Mouse (Mus musculus) forebrain, embryonic 13.5 days (tissue): ENCODE results near the gene Ndufv3. TPM values are rescaled to one million over a fixed set of nuclear protein-coding genes. Genes with fewer than 3 reads are reported as not detected.
"Not testable (repeated sequence)": the region's sequence is repeated elsewhere in the genome, so short reads cannot be mapped to it uniquely, and the experiment has no call there.

Experiments used
- ATAC-seq: fragments of 200-750 bp; cut with Nextera tagmentation; 2 replicates; pipeline ENCODE4 v1.8.0; 2017
- H3K27ac ChIP-seq: fragments of 300-500 bp; sonication (generic); 2 replicates; pipeline ENCODE4 v1.5.1; 2015; ENCODE audit warnings: inconsistent platforms, mild to moderate bottlenecking, moderate library complexity
- H3K27me3 ChIP-seq: fragments of 300-500 bp; sonication (generic); 2 replicates; pipeline ENCODE4 v1.6.1; 2015; ENCODE audit warnings: mild to moderate bottlenecking, inconsistent platforms
- H3K36me3 ChIP-seq: fragments of 300-500 bp; sonication (generic); 2 replicates; pipeline ENCODE4 v1.6.1; 2015; ENCODE audit warnings: mild to moderate bottlenecking, inconsistent platforms; ENCODE audit not compliant: poor library complexity, severe bottlenecking
- H3K4me1 ChIP-seq: fragments of 300-500 bp; sonication (generic); 2 replicates; pipeline ENCODE4 v1.6.1; 2015; ENCODE audit warnings: inconsistent platforms
- H3K4me2 ChIP-seq: fragments of 300-500 bp; sonication (generic); 2 replicates; pipeline ENCODE4 v1.6.1; 2015; ENCODE audit warnings: inconsistent platforms, mild to moderate bottlenecking, moderate library complexity
- H3K4me3 ChIP-seq: fragments of 300-500 bp; sonication (generic); 2 replicates; pipeline ENCODE4 v1.5.1; 2015; ENCODE audit warnings: mild to moderate bottlenecking, inconsistent platforms
- H3K9ac ChIP-seq: fragments of 300-500 bp; sonication (generic); 2 replicates; pipeline ENCODE4 v1.6.1; 2015; ENCODE audit warnings: mild to moderate bottlenecking, inconsistent platforms
- H3K9me3 ChIP-seq: fragments of 300-500 bp; sonication (generic); replicated peaks from 2 replicates; pipeline ENCODE4 v1.6.1; 2016; ENCODE audit warnings: inconsistent platforms
- WGBS: fragments of 180-500 bp; shearing (Covaris S2); methylation state at CpG from one replicate; pipeline ENCODE4 v1.1.7; 2015; 5-methylcytosine and 5-hydroxymethylcytosine counted together
- polyA plus RNA-seq: library from polyadenylated mRNA; unstranded; fragments of >200 nt; fragmentation: Nextera tagmentation; extraction: Ambion mirVana; gene quantifications from 2 replicates; pipeline ENCODE4 v1.2.1, GENCODE M21; 2015

The Ndufv3 gene
- polyA plus RNA-seq, 1 experiment from 2014 or later = 354 TPM

DNA sequence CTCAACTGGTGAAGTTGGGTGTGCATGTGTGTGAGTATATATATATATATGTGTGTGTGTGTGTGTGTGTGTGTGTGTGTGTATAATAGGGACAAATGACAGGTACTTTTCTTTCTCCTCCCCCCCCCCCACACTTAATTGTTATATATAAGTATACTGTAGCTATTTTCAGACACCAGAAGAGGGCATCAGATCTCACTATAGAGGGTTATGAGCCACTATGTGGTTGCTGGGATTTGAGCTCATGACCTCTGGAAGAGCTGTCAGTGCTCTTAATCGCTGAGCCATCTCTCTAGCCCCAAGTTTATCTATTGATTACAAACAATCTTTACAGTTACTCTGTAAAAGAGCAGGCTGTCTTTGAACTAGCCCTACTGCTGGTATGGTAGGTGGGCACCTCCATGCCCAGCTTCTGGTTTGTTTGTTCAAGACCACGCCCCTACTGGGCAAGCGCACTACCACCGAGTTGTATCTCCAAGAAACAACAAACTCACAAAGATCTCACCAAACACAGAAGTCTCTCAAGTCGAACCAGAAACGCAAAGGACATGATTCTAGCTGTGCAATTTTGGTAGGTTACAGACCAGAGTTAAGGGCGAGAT, 470 bp upstream of the Ndufv3 start:
- ATAC-seq = peak; percentile 65
- Histone ChIP-seq H3K4me1 (peaks cover 23% of the 10 kb centered on the region), H3K4me3 (peak overlapping the region; percentile 72), H3K27me3 (no peaks in the 10 kb centered on the region), H3K27ac (no peak overlapping the region), H3K9me3 (no peaks in the 10 kb centered on the region), H3K36me3 (peaks cover 15% of the 10 kb centered on the region), H3K4me2 (peak overlapping the region; percentile 77), H3K9ac (peak overlapping the region; percentile 76)
- WGBS = 2% methylated on average over 7 of the region's 7 CpGs

- ATAC-seq = peak; percentile 20; the same call in 1 of the 2 replicates
- H3K4me2 ChIP-seq = peak overlapping the region; percentile 77
- WGBS = 14% methylated on average over 3 of the region's 3 CpGs
- no peaks in the 10 kb centered on the region for H3K27me3 ChIP-seq
- H3K27ac ChIP-seq = peak overlapping the region; percentile 78
- peak overlapping the region; percentile 76; the same call in 1 of the 2 replicates for H3K9ac ChIP-seq
- H3K4me3 ChIP-seq = peak overlapping the region; percentile 72
- peaks cover 23% of the 10 kb centered on the region for H3K4me1 ChIP-seq
- peaks cover 23% of the 10 kb centered on the region for H3K36me3 ChIP-seq
- H3K9me3 ChIP-seq = no peaks in the 10 kb centered on the region
Measured at GRCm38 (mm10) chr17:31520895-31521294, 980 bp downstream of the Ndufv3 start.

- 81% methylated on average over 6 of the region's 6 CpGs for WGBS
- Histone ChIP-seq H3K4me1 (peaks cover 23% of the 10 kb centered on the region), H3K4me3 (no peak overlapping the region), H3K9ac (no peak overlapping the region), H3K27ac (peak overlapping the region; percentile 78), H3K36me3 (peaks cover 27% of the 10 kb centered on the region), H3K9me3 (no peaks in the 10 kb centered on the region), H3K4me2 (peak overlapping the region; percentile 77; the same call in 1 of the 2 replicates), H3K27me3 (no peaks in the 10 kb centered on the region)
- no peak for ATAC-seq
Measured at GRCm38 (mm10) chr17:31521948-31522347, 2.0 kb downstream of the Ndufv3 start.

- Histone ChIP-seq H3K9me3 (no peaks in the 10 kb centered on the region), H3K4me3 (no peak overlapping the region), H3K27me3 (no peaks in the 10 kb centered on the region), H3K27ac (no peak overlapping the region), H3K4me2 (no peak overlapping the region), H3K9ac (no peak overlapping the region), H3K4me1 (peaks cover 27% of the 10 kb centered on the region), H3K36me3 (peaks cover 49% of the 10 kb centered on the region)
- WGBS = 96% methylated on average over 4 of the region's 4 CpGs
- no peak for ATAC-seq
Measured at GRCm38 (mm10) chr17:31525114-31525513, 5.2 kb downstream of the Ndufv3 start.

GRCm38 (mm10) chr17:31525816-31526215, 5.9 kb downstream of the Ndufv3 start:
- ATAC-seq = no peak
- Histone ChIP-seq H3K4me1 (peaks cover 22% of the 10 kb centered on the region), H3K27ac (no peak overlapping the region), H3K9ac (no peak overlapping the region), H3K27me3 (no peaks in the 10 kb centered on the region), H3K9me3 (no peaks in the 10 kb centered on the region), H3K4me2 (no peak overlapping the region), H3K36me3 (peaks cover 53% of the 10 kb centered on the region), H3K4me3 (no peak overlapping the region)
- 100% methylated on average over 3 of the region's 3 CpGs for WGBS

DNA sequence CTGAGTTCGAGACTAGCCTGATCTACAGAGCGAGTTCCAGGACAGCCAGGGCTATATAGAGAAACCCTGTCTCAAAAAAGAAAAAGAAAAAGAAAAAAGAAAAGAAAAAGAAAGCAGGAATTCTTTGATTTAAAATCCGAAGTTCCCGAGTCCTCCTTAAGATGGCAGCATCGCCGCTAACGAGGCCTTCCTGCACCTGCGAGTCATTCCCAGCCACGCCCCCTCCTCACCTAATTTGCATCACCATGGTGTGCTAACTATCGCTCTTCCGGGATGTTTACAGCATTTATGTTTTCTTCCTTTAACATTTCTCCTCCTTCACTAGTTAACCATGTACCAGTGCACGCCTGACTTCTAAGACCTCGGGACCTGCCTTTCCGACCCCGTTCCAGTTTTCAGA, 9.4 kb downstream of the Ndufv3 start:
- peak overlapping the region; percentile 35 for H3K4me2 ChIP-seq
- peaks cover 49% of the 10 kb centered on the region for H3K36me3 ChIP-seq
- WGBS = 26% methylated on average over 15 of the region's 15 CpGs
- H3K9ac ChIP-seq = no peak overlapping the region
- H3K4me3 ChIP-seq = no peak overlapping the region
- no peak overlapping the region for H3K27ac ChIP-seq
- ATAC-seq = peak; percentile 75; the same call in 1 of the 2 replicates
- H3K9me3 ChIP-seq = no peaks in the 10 kb centered on the region
- H3K4me1 ChIP-seq = peaks cover 5% of the 10 kb centered on the region; the same call in 1 of the 2 replicates
- no peaks in the 10 kb centered on the region for H3K27me3 ChIP-seq

DNA sequence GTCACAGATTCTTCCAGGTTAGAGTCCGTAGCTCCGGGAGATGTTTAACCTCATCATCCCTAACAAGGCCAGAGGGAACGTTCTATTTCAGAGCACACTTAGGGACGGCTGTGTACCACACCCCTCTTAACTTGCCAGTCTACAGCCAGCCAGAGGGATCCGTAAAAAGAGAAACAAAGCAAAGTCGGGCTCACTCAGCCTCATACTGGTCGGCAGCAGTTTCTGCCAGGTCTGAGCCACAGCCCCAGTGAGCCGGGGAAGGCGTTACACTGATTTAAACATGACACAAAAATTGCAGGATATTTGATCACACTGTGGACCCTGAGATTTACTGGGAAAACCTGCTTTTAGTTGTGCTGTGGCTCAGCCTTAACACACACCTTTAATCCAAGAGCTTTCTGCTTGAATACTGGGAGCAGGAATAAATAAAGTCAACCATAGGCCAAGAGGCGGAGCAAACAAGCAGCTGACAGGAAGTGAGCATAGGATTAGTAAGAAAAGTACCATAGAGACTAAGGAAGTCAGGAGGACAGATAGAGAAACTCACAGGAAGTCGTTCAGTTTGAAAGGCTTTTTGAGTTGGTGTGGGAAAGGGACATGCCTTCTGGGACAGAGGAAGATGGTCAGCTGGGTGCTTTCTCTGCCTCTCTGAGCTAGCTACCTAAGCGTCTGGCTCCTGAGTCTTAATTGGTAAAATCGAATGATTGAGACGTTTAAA, 11.7 kb downstream of the Ndufv3 start:
- ATAC-seq = no peak
- Histone ChIP-seq H3K27ac (peak overlapping the region; percentile 17; the same call in 1 of the 2 replicates), H3K4me2 (no peak overlapping the region), H3K9ac (no peak overlapping the region), H3K4me1 (peaks cover 20% of the 10 kb centered on the region), H3K27me3 (no peaks in the 10 kb centered on the region), H3K36me3 (peaks cover 41% of the 10 kb centered on the region), H3K9me3 (no peaks in the 10 kb centered on the region), H3K4me3 (no peak overlapping the region)
- 93% methylated on average over 14 of the region's 14 CpGs for WGBS

GRCm38 (mm10) chr17:31532331-31532730, 12.4 kb downstream of the Ndufv3 start:
- peaks cover 23% of the 10 kb centered on the region for H3K4me1 ChIP-seq
- H3K27ac ChIP-seq, ATAC-seq, H3K4me2 ChIP-seq, H3K9ac ChIP-seq, H3K4me3 ChIP-seq, H3K9me3 ChIP-seq, H3K27me3 ChIP-seq: not testable (repeated sequence)
- 97% methylated on average over 4 of the region's 4 CpGs for WGBS
- peaks cover 34% of the 10 kb centered on the region for H3K36me3 ChIP-seq

DNA sequence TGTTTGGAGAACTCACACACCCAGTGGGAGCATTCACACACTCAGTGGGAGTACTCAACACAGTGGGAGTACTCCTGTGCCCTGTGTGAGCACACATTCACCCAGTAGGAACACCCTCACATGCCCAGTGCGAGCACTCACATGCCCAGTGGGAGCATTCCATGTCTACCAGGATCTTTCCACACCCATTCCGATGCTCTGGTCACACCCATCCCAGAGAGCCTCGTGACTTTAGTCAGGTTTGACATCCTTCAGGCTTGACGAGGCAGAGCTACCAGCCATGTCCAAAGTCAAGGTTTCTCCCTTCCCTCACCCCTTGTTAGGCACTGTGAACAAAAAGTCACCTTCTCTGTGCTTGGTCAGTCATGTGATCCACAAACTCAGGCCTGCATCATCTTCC, 15.4 kb downstream of the Ndufv3 start:
- H3K4me1 ChIP-seq = peaks cover 19% of the 10 kb centered on the region
- WGBS = 64% methylated on average over 4 of the region's 4 CpGs
- H3K27ac ChIP-seq = peak overlapping the region; percentile 99
- H3K36me3 ChIP-seq = peaks cover 16% of the 10 kb centered on the region
- peak overlapping the region; percentile 44 for H3K4me2 ChIP-seq
- no peak overlapping the region for H3K4me3 ChIP-seq
- no peaks in the 10 kb centered on the region for H3K27me3 ChIP-seq
- peak; percentile 23 for ATAC-seq
- H3K9ac ChIP-seq = 0 out of 2 replicates have a peak overlapping the region, but pooled peaks have one; percentile 17
- no peaks in the 10 kb centered on the region for H3K9me3 ChIP-seq

DNA sequence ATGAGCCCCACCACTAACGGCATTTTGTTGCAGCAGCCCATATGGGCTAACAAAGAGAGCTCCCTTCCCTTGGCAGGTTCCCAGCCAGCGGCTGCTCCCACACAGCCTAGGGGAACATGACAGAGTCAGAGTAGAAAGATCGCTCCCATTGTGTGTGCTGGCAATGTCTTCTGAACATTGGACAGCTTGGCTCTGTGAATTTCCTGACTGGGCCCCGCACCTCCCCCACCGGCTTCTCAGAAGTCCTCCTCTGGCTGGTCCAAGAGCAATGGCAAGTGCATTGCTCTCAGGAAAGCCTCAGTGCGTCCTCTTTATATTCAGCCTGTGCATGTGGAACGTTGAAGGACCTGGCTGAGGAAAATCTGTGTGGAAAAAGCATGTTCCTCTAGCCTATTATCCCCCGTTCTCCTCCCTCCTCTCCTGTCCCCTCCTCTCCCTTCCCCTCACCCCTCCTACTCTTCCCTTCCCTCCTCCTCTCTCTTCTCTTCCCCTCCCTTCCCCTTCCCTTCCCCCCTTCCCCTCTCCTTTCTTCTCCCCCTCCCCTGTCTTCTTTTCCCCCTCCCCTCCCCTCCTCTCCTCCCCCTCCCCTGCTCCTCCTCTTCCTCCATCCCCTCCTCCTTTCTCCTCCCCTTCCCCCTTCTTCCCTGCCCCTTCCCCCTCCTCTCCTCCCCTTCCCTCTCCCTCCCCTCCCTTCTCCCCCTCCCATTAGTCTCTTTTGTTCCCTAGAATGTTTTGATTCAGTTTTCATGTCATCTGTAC, 16.1 kb downstream of the Ndufv3 start:
- H3K9ac ChIP-seq = 0 out of 2 replicates have a peak overlapping the region, but pooled peaks have one; percentile 17
- H3K4me2 ChIP-seq = peak overlapping the region; percentile 44
- peak; percentile 94 for ATAC-seq
- H3K4me1 ChIP-seq = peaks cover 22% of the 10 kb centered on the region
- H3K4me3 ChIP-seq = 0 out of 2 replicates have a peak overlapping the region, but pooled peaks have one; percentile 12
- no peaks in the 10 kb centered on the region for H3K27me3 ChIP-seq
- no peaks in the 10 kb centered on the region for H3K9me3 ChIP-seq
- WGBS = 9% methylated on average over 8 of the region's 8 CpGs
- peak overlapping the region; percentile 99 for H3K27ac ChIP-seq
- H3K36me3 ChIP-seq = peaks cover 9% of the 10 kb centered on the region

- no peak overlapping the region for H3K9ac ChIP-seq
- H3K4me1 ChIP-seq = peaks cover 28% of the 10 kb centered on the region
- no peaks in the 10 kb centered on the region for H3K9me3 ChIP-seq
- 59% methylated on average over 3 of the region's 3 CpGs for WGBS
- ATAC-seq = no peak
- H3K27ac ChIP-seq = no peak overlapping the region
- no peak overlapping the region for H3K4me2 ChIP-seq
- H3K36me3 ChIP-seq = no peaks in the 10 kb centered on the region
- no peak overlapping the region for H3K4me3 ChIP-seq
- H3K27me3 ChIP-seq = no peaks in the 10 kb centered on the region
Measured at GRCm38 (mm10) chr17:31540101-31540500, 20.2 kb downstream of the Ndufv3 start.
